Mouse (Mus musculus) liver, embryonic 15.5 days (tissue): ENCODE measurements at regions not wholly inside any gene's neighbourhood (a gene's known extent, or its start where the extent isn't known, plus 50 kb on each side); places are given as distances from the start of the nearest gene placed in this dataset.
A peak's percentile ranks its signal among the peaks of the same experiment; 100 is the strongest.

Source experiments
- ATAC-seq: fragments of 200-750 bp; cut with Nextera tagmentation; 2 replicates; pipeline ENCODE4 v1.8.0; 2017; ENCODE audit warnings: moderate number of reproducible peaks, mild to moderate bottlenecking, moderate library complexity; ENCODE audit not compliant: insufficient read depth
- H3K27ac ChIP-seq: fragments of 300-500 bp; sonication (generic); replicated peaks from 2 replicates; pipeline ENCODE4 v1.5.1; 2015; ENCODE audit warnings: mild to moderate bottlenecking, inconsistent platforms
- H3K27me3 ChIP-seq: fragments of 300-500 bp; sonication (generic); 2 replicates; pipeline ENCODE4 v1.6.1; 2015; ENCODE audit warnings: mild to moderate bottlenecking, inconsistent platforms
- H3K36me3 ChIP-seq: fragments of 300-500 bp; sonication (generic); replicated peaks from 2 replicates; pipeline ENCODE4 v1.6.1; 2015; ENCODE audit warnings: moderate library complexity, mild to moderate bottlenecking, inconsistent platforms
- H3K4me1 ChIP-seq: fragments of 300-500 bp; sonication (generic); replicated peaks from 2 replicates; pipeline ENCODE4 v1.6.1; 2015; ENCODE audit warnings: inconsistent platforms
- H3K4me2 ChIP-seq: fragments of 300-500 bp; sonication (generic); 2 replicates; pipeline ENCODE4 v1.6.1; 2015; ENCODE audit warnings: moderate library complexity, mild to moderate bottlenecking, inconsistent platforms
- H3K4me3 ChIP-seq: fragments of 300-500 bp; sonication (generic); replicated peaks from 2 replicates; pipeline ENCODE4 v1.5.1; 2015; ENCODE audit warnings: mild to moderate bottlenecking, inconsistent platforms
- H3K9ac ChIP-seq: fragments of 300-500 bp; sonication (generic); 2 replicates; pipeline ENCODE4 v1.6.1; 2015; ENCODE audit warnings: moderate library complexity, mild to moderate bottlenecking, inconsistent platforms
- H3K9me3 ChIP-seq: fragments of 300-500 bp; sonication (generic); replicated peaks from 2 replicates; pipeline ENCODE4 v1.6.1; 2016; ENCODE audit warnings: inconsistent platforms
- WGBS: fragments of 180-500 bp; shearing (Covaris S2); methylation state at CpG from one replicate; pipeline ENCODE4 v1.1.7; 2015; ENCODE audit warnings: mixed read lengths; ENCODE audit not compliant: insufficient replicate concordance; 5-methylcytosine and 5-hydroxymethylcytosine counted together

GRCm38 (mm10) chr14:107978141-107978540, 935.8 kb downstream of the Slitrk1 start:
- no peak overlapping the region for H3K27ac ChIP-seq
- H3K4me2 ChIP-seq, result no peak overlapping the region
- H3K4me1 ChIP-seq, result no peaks in the 10 kb centered on the region
- H3K9ac ChIP-seq, result no peak overlapping the region
- no peak for ATAC-seq
- H3K36me3 ChIP-seq, result no peaks in the 10 kb centered on the region
- no peak overlapping the region for H3K4me3 ChIP-seq
- 54% methylated on average over 3 of the region's 3 CpGs for WGBS
- H3K27me3 ChIP-seq, result no peaks in the 10 kb centered on the region
- H3K9me3 ChIP-seq, result no peaks in the 10 kb centered on the region

DNA sequence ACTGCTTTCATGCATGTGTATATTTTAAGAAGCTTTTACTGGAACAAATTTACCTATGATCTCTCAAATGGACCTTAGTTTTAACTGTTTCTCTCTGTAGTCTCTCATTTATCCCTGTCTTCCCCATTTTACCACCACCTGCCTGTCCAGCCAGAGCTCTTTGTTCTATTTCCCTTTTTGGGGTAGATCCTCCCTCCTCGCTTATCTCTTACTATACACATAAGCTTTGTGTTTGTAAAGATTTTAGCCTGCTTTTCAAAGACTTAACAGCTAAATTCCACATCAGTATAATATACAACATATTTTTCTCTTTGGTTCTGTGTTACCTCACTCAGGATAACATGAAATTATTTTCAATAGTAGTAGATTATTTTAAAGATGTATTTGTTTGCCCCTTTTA, 961.9 kb downstream of the Slitrk1 start:
- 49% methylated on average over 1 of the region's 1 CpGs for WGBS
- no peak for ATAC-seq
- Histone ChIP-seq H3K27me3 (no peaks in the 10 kb centered on the region), H3K36me3 (no peaks in the 10 kb centered on the region), H3K4me1 (no peaks in the 10 kb centered on the region), H3K9ac (no peak overlapping the region), H3K27ac (no peak overlapping the region), H3K4me2 (no peak overlapping the region), H3K9me3 (no peaks in the 10 kb centered on the region), H3K4me3 (no peak overlapping the region)

DNA sequence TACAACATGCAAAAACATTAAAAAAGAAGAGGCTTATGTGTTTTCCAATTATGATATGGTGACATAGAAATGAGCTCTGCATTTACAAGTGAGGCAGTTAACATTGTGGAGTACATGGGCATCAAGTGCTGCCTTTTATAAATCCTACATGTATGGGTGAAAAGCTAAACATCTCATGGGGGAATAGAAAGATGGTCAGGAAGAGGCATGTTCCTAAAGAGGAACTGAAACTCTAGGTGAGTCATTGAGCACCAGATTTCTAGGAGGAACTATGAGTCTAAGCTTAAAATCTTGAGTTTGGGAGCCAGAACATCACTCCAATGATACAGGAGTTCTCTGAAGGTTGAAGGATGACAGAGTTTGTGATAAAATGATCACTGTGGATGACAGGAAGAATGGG, 1010.2 kb downstream of the Slitrk1 start:
- Histone ChIP-seq H3K9ac (no peak overlapping the region), H3K27ac (no peak overlapping the region), H3K27me3 (no peaks in the 10 kb centered on the region)

GRCm38 (mm10) chr14:107901823-107902222, 1012.1 kb downstream of the Slitrk1 start:
- no peak for ATAC-seq
- H3K27ac ChIP-seq, result no peak overlapping the region
- H3K27me3 ChIP-seq, result no peaks in the 10 kb centered on the region
- no peak overlapping the region for H3K4me2 ChIP-seq
- WGBS, result 67% methylated on average over 1 of the region's 1 CpGs
- no peak overlapping the region for H3K4me3 ChIP-seq
- no peak overlapping the region for H3K9ac ChIP-seq
- H3K4me1 ChIP-seq, result no peaks in the 10 kb centered on the region
- no peaks in the 10 kb centered on the region for H3K36me3 ChIP-seq
- no peaks in the 10 kb centered on the region for H3K9me3 ChIP-seq

More for the DNA sequence above, 1010.2 kb downstream of the Slitrk1 start:
- no peak overlapping the region for H3K4me2 ChIP-seq
- no peaks in the 10 kb centered on the region for H3K4me1 ChIP-seq
- no peak overlapping the region for H3K4me3 ChIP-seq
- H3K9me3 ChIP-seq, result no peaks in the 10 kb centered on the region
- ATAC-seq, result no peak
- H3K36me3 ChIP-seq, result no peaks in the 10 kb centered on the region

GRCm38 (mm10) chr14:107860895-107861294, 1053.1 kb downstream of the Slitrk1 start:
- Histone ChIP-seq H3K36me3 (no peaks in the 10 kb centered on the region), H3K4me1 (no peaks in the 10 kb centered on the region), H3K4me3 (no peak overlapping the region), H3K9ac (no peak overlapping the region), H3K27ac (no peak overlapping the region), H3K4me2 (no peak overlapping the region), H3K9me3 (no peaks in the 10 kb centered on the region), H3K27me3 (no peaks in the 10 kb centered on the region)
- ATAC-seq, result peak; percentile 31; the same call in 1 of the 2 replicates

GRCm38 (mm10) chr14:107849688-107850087, 1064.3 kb downstream of the Slitrk1 start:
- H3K9me3 ChIP-seq, result no peaks in the 10 kb centered on the region

DNA sequence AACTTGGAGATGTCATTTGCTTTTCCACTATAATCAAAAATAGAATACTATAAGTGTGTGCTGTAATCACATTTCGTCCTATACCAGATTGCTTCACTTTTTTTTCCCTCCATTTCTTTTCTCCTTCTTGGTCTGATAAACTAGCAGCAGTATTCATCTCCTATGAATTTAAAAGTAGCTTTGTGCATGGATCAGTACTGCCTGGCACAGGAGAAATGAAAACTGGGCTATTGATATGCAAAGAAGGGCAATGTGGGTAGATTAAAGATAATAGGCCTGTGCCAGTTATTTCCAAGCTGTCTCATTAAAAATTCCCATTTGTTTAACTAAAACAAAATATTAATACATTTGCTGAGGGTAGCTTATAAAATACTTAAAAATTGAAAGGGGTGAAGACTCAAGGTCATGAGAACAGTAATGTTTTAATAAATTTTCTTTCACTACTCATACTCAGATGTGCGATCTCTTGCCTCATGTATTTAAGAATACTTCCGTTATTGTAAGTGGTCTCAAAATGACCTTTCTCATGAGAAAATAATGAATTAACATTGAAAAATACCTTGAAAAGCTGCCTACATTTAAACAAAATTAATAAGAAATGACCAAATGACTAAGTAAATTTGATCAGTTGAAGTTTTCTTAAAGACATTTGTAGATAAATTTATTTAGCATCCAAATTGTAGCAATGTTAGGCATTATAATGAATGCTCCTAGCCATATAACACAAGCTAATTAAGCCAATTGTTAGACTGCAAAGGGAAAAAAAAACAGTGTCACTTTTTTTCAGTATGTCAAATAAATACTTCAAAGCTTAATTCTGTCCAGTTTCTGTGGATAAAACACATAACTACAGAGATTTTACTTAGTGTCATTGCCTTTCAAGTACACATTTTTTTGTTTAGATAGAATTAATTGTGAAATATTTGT, 1068.4 kb downstream of the Slitrk1 start:
- Histone ChIP-seq H3K4me1 (no peaks in the 10 kb centered on the region), H3K36me3 (no peaks in the 10 kb centered on the region), H3K27ac (no peak overlapping the region), H3K4me3 (no peak overlapping the region), H3K9me3 (no peaks in the 10 kb centered on the region), H3K4me2 (no peak overlapping the region), H3K9ac (no peak overlapping the region), H3K27me3 (no peaks in the 10 kb centered on the region)
- ATAC-seq, result no peak
- 66% methylated on average over 3 of the region's 3 CpGs for WGBS

More at GRCm38 (mm10) chr14:107849688-107850087, 1064.3 kb downstream of the Slitrk1 start:
- Histone ChIP-seq H3K4me2 (no peak overlapping the region), H3K9ac (no peak overlapping the region), H3K4me1 (no peaks in the 10 kb centered on the region), H3K36me3 (no peaks in the 10 kb centered on the region), H3K27me3 (no peaks in the 10 kb centered on the region), H3K27ac (no peak overlapping the region), H3K4me3 (no peak overlapping the region)
- WGBS, result 70% methylated on average over 7 of the region's 7 CpGs
- ATAC-seq, result no peak

DNA sequence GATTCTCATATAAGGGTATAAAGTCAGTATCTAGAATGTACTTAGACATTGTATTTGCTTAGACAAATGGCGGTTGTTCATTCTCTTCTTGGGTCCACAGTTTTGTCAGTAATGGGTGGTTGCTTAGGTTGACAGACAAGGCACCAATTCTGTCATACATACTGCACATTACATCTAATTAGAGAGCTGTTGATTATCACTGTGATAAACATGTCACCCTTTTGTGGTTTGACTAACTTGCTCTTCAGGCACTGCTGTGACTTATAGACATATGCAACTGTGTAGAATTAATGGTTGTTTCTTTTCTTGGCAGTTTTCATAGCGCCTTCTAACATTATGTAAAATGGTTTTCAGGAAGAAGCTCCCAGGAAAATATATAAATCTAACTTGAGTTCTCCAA, 1069.4 kb downstream of the Slitrk1 start:
- Histone ChIP-seq H3K9me3 (no peaks in the 10 kb centered on the region), H3K4me3 (no peak overlapping the region), H3K27me3 (no peaks in the 10 kb centered on the region), H3K9ac (no peak overlapping the region), H3K4me2 (no peak overlapping the region), H3K36me3 (no peaks in the 10 kb centered on the region), H3K27ac (no peak overlapping the region), H3K4me1 (no peaks in the 10 kb centered on the region)
- WGBS, result 59% methylated on average over 2 of the region's 2 CpGs
- no peak for ATAC-seq

DNA sequence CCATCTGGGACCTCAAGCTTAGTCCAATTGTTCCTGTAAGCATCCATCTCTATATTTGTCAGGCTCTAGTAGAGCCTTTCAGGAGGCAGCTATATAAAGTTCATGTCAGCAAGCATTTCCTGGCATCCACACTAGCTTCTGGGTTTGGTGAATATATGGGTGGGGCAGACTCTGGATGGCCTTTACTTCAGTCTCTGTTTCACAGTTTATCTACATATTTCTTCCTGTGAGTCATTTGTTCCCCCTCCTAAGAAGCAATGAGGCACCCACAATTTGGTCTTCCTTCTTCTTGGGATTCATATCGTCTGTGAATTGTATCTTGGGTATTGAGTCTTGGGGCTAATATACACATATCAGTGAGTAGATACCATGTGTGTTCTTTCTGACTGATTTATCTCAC, 1081.0 kb downstream of the Slitrk1 start:
- Histone ChIP-seq H3K9ac (no peak overlapping the region), H3K4me3 (no peak overlapping the region), H3K9me3 (no peaks in the 10 kb centered on the region), H3K4me2 (no peak overlapping the region), H3K27me3 (no peaks in the 10 kb centered on the region), H3K4me1 (no peaks in the 10 kb centered on the region), H3K27ac (no peak overlapping the region), H3K36me3 (no peaks in the 10 kb centered on the region)
- WGBS, result 68% methylated on average over 1 of the region's 1 CpGs
- ATAC-seq, result no peak

DNA sequence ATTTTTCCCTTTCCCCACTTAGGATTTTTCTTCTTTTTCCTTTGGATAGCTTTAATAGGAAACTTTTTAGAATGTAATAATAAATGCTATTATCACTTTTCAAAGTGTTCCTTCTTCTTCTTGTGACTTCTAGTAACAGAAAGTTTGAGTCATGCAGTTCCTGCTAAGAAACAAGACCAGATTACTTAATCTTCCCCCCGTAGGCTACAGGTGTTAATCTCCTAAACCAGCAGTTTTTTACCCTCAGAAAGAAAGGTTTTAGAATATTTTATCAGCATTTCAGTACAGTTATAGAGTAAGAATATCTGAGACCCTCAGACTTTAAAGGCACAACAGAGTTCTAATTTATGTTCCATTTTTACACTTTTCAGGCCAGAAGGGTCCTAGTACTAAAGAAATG, 1128.7 kb downstream of the Slitrk1 start:
- Histone ChIP-seq H3K27me3 (no peaks in the 10 kb centered on the region), H3K4me3 (no peak overlapping the region), H3K27ac (no peak overlapping the region), H3K9ac (no peak overlapping the region), H3K36me3 (no peaks in the 10 kb centered on the region), H3K4me1 (no peaks in the 10 kb centered on the region), H3K9me3 (no peaks in the 10 kb centered on the region), H3K4me2 (no peak overlapping the region)
- WGBS, result 44% methylated on average over 1 of the region's 1 CpGs
- no peak for ATAC-seq
